In genomic region chr17:78248197-78248596, GRCm38 (mm10) we compare ENCODE assay signal across 14 mouse cellular contexts. TPM values are rescaled to one million over a fixed set of nuclear protein-coding genes. Genes with fewer than 3 reads are reported as not detected.
A peak's percentile ranks its signal among the peaks of the same experiment; 100 is the strongest.
DNase-seq lines count a peak whose midpoint lies in the region; ATAC-seq and TF ChIP-seq lines count a peak whose summit lies in the region.
"Had no signal": no experiment of that assay in that cellular context is flagged by ENCODE, and none has a peak within 500 bp of the region (broad histone marks: within the 10 kb centered on the region; RNA-seq: fewer than 3 reads in every experiment).

No protein-coding gene starts in this region.

- TF ChIP-seq RAD21 in CH12.LX (IDR thresholded peaks at IDR 0.05; ENCODE audit: low read depth, low read length) = no peak

- dilution Hi-C loops in CH12.LX (cut with MboI; ENCODE audit: extremely low pct_ligation_motif_present, extremely low pct_unique_long_range_greater_than_20kb, low sequenced_read_pairs) = no loop called here

- no peak for ATAC-seq in kidney, embryonic 15.5 days (replicated peaks; ENCODE audit: low FRiP score)
- no peak for ATAC-seq in liver, embryonic 15.5 days (ENCODE audit: insufficient read depth)
- ATAC-seq: forebrain, postnatal 0 days had no signal

- no peak overlapping the region for H3K4me2 ChIP-seq in kidney, embryonic 15.5 days
- H3K4me2 ChIP-seq in CH12.LX (ENCODE audit: insufficient read depth, low read depth, poor library complexity, severe bottlenecking) = peak overlapping the region; percentile 100
- peak overlapping the region; percentile 48 for H3K4me2 ChIP-seq in liver, embryonic 15.5 days
- H3K4me2 ChIP-seq: heart, embryonic 11.5 days had no signal

- in situ Hi-C loops in CH12.LX (cut with MboI; ENCODE audit: low pct_ligation_motif_present, low pct_unique_long_range_greater_than_20kb, low sequenced_read_pairs) = no loop called here

- H3K4me1 ChIP-seq in kidney, embryonic 15.5 days = peaks cover 53% of the 10 kb centered on the region
- peaks cover 15 to 82% of the 10 kb centered on the region in 2 experiments for H3K4me1 ChIP-seq in CH12.LX (ENCODE audit: control insufficient read depth in 1 of 2, insufficient read depth in 2 of 2)
- peaks cover 36% of the 10 kb centered on the region for H3K4me1 ChIP-seq in brown adipose tissue, adult 24 weeks (ENCODE audit: control insufficient read depth, insufficient read depth, insufficient read length, low read length)
- peaks cover 43% of the 10 kb centered on the region for H3K4me1 ChIP-seq in liver, embryonic 15.5 days (replicated peaks)

- peaks cover 55% of the 10 kb centered on the region for H3K79me2 ChIP-seq in CH12.LX (replicated peaks; ENCODE audit: control insufficient read depth, extremely low read depth, insufficient read depth, poor library complexity, severe bottlenecking)

- no peaks in the 10 kb centered on the region for H3K36me3 ChIP-seq in kidney, embryonic 15.5 days
- peaks cover 3 to 19% of the 10 kb centered on the region in 2 experiments for H3K36me3 ChIP-seq in CH12.LX (replicated peaks in 1 of 2; ENCODE audit: control insufficient read depth in 1 of 2, insufficient read depth in 1 of 2, low read length in 1 of 2)
- H3K36me3 ChIP-seq in liver, embryonic 15.5 days (replicated peaks) = no peaks in the 10 kb centered on the region
- H3K36me3 ChIP-seq: hindbrain, embryonic 10.5 days; limb, embryonic 10.5 days had no signal

- 0 out of 2 replicates have a peak overlapping the region, but pooled peaks have one; percentile 37 for H3K27ac ChIP-seq in kidney, embryonic 15.5 days
- peak overlapping the region; percentile 94 for H3K27ac ChIP-seq in CH12.LX (ENCODE audit: insufficient read depth, low read depth)
- peak overlapping the region; percentile 80 for H3K27ac ChIP-seq in brown adipose tissue, adult 24 weeks (replicated peaks; ENCODE audit: low read depth, low read length)
- peak overlapping the region; percentile 52 for H3K27ac ChIP-seq in liver, embryonic 15.5 days (replicated peaks)
- H3K27ac ChIP-seq: hindbrain, embryonic 10.5 days; limb, embryonic 10.5 days had no signal

- peak; percentile 73 for TF ChIP-seq EP300 in CH12.LX (IDR thresholded peaks at IDR 0.05; ENCODE audit: low read length)

- no peak overlapping the region for H3K4me3 ChIP-seq in kidney, embryonic 15.5 days (replicated peaks)
- peak overlapping the region in 2 of 3 experiments; percentile 20 to 44 for H3K4me3 ChIP-seq in CH12.LX (replicated peaks in 1 of 3; ENCODE audit: low read depth in 2 of 3, low read length in 2 of 3, poor library complexity in 1 of 3)
- H3K4me3 ChIP-seq in brown adipose tissue, adult 24 weeks (ENCODE audit: insufficient read depth, low read depth, low read length) = no peak overlapping the region
- no peak overlapping the region for H3K4me3 ChIP-seq in liver, embryonic 15.5 days (replicated peaks)
- H3K4me3 ChIP-seq: hindbrain, embryonic 10.5 days; limb, embryonic 10.5 days had no signal

- WGBS in kidney, embryonic 15.5 days = 48% methylated on average over 5 of the region's 5 CpGs
- WGBS in liver, embryonic 15.5 days (ENCODE audit: insufficient replicate concordance) = 36% methylated on average over 5 of the region's 5 CpGs

- intact Hi-C loops in left cerebral cortex, postnatal 36 days (cut with DNase I) = no loop called here

- H3K9ac ChIP-seq in kidney, embryonic 15.5 days = no peak overlapping the region
- H3K9ac ChIP-seq in CH12.LX (ENCODE audit: insufficient read depth, low read depth) = peak overlapping the region; percentile 87
- no peak overlapping the region for H3K9ac ChIP-seq in liver, embryonic 15.5 days
- H3K9ac ChIP-seq: forebrain, postnatal 0 days had no signal

- no peak for DNase-seq in kidney, adult 9 months
- peak; percentile 47 for DNase-seq in CH12.LX (ENCODE audit: extremely low read depth)
- DNase-seq in thymus, postnatal 25 days = no peak
- DNase-seq in left cerebral cortex, postnatal 36 days (ENCODE audit: low spot score in 2 of 2) = no peak
- DNase-seq: adrenal gland, postnatal 25 days; cerebellum, postnatal 10 days; forebrain, postnatal 0 days; midbrain, embryonic 14.5 days had no signal

- TF ChIP-seq POLR2A in CH12.LX (IDR thresholded peaks at IDR 0.05; ENCODE audit: low read depth, low read length) = no peak

- H3K9me3 ChIP-seq in kidney, embryonic 15.5 days (replicated peaks) = no peaks in the 10 kb centered on the region
- no peaks in the 10 kb centered on the region for H3K9me3 ChIP-seq in CH12.LX (replicated peaks; ENCODE audit: low read length)
- H3K9me3 ChIP-seq in liver, embryonic 15.5 days (replicated peaks) = no peaks in the 10 kb centered on the region
- H3K9me3 ChIP-seq: hindbrain, embryonic 10.5 days; limb, embryonic 10.5 days had no signal

- TF ChIP-seq CTCF in CH12.LX (conservative IDR thresholded peaks at IDR 0.05 in 1 of 2, IDR thresholded peaks at IDR 0.05 in 1 of 2; ENCODE audit: low read depth in 2 of 2, low read length in 2 of 2) = no peak

- H3K27me3 ChIP-seq in kidney, embryonic 15.5 days = no peaks in the 10 kb centered on the region
- H3K27me3 ChIP-seq in CH12.LX (replicated peaks) = no peaks in the 10 kb centered on the region
- no peaks in the 10 kb centered on the region for H3K27me3 ChIP-seq in liver, embryonic 15.5 days

TF ChIP-seq in CH12.LX, 34 proteins besides CTCF, POLR2A, EP300 and RAD21:
- TF ChIP-seq MEF2A (IDR thresholded peaks at IDR 0.05; ENCODE audit: borderline replicate concordance, low read depth, low read length) = 0 out of 2 replicates have a peak, but pooled peaks have one; percentile 20
- TF ChIP-seq CHD1 (IDR thresholded peaks at IDR 0.05; ENCODE audit: low read depth, low read length) = peak; percentile 78; the same call in 1 of the 2 replicates
- no peak for TF ChIP-seq RCOR1 (conservative IDR thresholded peaks at IDR 0.05; ENCODE audit: low read depth, low read length)
- no peak for TF ChIP-seq MAX (IDR thresholded peaks at IDR 0.05; ENCODE audit: low read length)
- peak; percentile 38; the same call in 1 of the 2 replicates for TF ChIP-seq TCF12 (IDR thresholded peaks at IDR 0.05; ENCODE audit: low read depth, low read length)
- TF ChIP-seq MXI1 (IDR thresholded peaks at IDR 0.05; ENCODE audit: low read depth, low read length) = peak; percentile 68; the same call in 1 of the 2 replicates
- no peak for TF ChIP-seq E2F4 (IDR thresholded peaks at IDR 0.05; ENCODE audit: insufficient replicate concordance, low read depth, low read length)
- TF ChIP-seq CHD2 (IDR thresholded peaks at IDR 0.05; ENCODE audit: low read length) = 0 out of 2 replicates have a peak, but pooled peaks have one; percentile 19
- TF ChIP-seq ETS1 (conservative IDR thresholded peaks at IDR 0.05; ENCODE audit: low read depth, low read length) = no peak; the same call in 1 of the 2 replicates
- TF ChIP-seq SIN3A (IDR thresholded peaks at IDR 0.05; ENCODE audit: low read length) = peak; percentile 70; the same call in 1 of the 2 replicates
- TF ChIP-seq MYC (IDR thresholded peaks at IDR 0.05; ENCODE audit: low read depth, low read length) = 0 out of 2 replicates have a peak, but pooled peaks have one; percentile 27
- TF ChIP-seq BHLHE40 (IDR thresholded peaks at IDR 0.05; ENCODE audit: low read depth, low read length) = 0 out of 2 replicates have a peak, but pooled peaks have one; percentile 13
- 0 out of 2 replicates have a peak, but pooled peaks have one; percentile 16 for TF ChIP-seq ZNF384 (IDR thresholded peaks at IDR 0.05; ENCODE audit: low read depth, low read length)
- no peak for TF ChIP-seq TBP (conservative IDR thresholded peaks at IDR 0.05; ENCODE audit: low read depth, low read length)
- peak; percentile 74 for TF ChIP-seq IRF4 (IDR thresholded peaks at IDR 0.05; ENCODE audit: low read depth, low read length)
- TF ChIP-seq ZMIZ1 (IDR thresholded peaks at IDR 0.05; ENCODE audit: low read depth, low read length) = no peak
- no peak for TF ChIP-seq ZKSCAN1 (IDR thresholded peaks at IDR 0.05; ENCODE audit: borderline replicate concordance, low read depth, low read length)

RNA-seq across cellular contexts. Expression of gene Crim1, which starts 48.1 kb away (rescaled TPM):
- polyA plus RNA-seq in kidney, embryonic 15.5 days (2015; fragmentation: Nextera tagmentation; extraction: Ambion mirVana) = 6.2 and 6.5 TPM in 2 replicates
- total RNA-seq in CH12.LX (2012; rRNA removed) = 47.3 and 72.8 TPM in 2 replicates
- total RNA-seq in CH12.LX (2014; rRNA removed) = 14.1 and 15.2 TPM in 2 replicates
- 21.9 and 26.3 TPM in 2 replicates for polyA plus RNA-seq in CH12.LX (2012; ENCODE audit: insufficient read length, low read depth)
- polyA plus RNA-seq in brown adipose tissue, adult 24 weeks (2012; ENCODE audit: insufficient read depth, insufficient read length, missing spikeins) = 6.8 and 10.6 TPM in 2 replicates
- polyA plus RNA-seq in liver, embryonic 15.5 days (2015; fragmentation: Nextera tagmentation; extraction: Ambion mirVana) = 0.63 and 0.96 TPM in 2 replicates
- 10 to 100 TPM; 79.6 to 82.6 TPM for total RNA-seq in left cerebral cortex, postnatal 36 days (2021)

Comparison
In these comparisons a context has a peak if more than half of its experiments do, and no peak if none do; other contexts are left out.
1. H3K27ac ChIP-seq: peak in every context shown above with its lines; median percentile 94 in CH12.LX; 80 in brown adipose tissue, adult 24 weeks; 52 in liver, embryonic 15.5 days; 37 in kidney, embryonic 15.5 days.
2. H3K4me3 ChIP-seq: peak in CH12.LX (2 of 3); none in kidney, embryonic 15.5 days (single experiment), brown adipose tissue, adult 24 weeks (single experiment) and liver, embryonic 15.5 days (single experiment).